Mouse (Mus musculus): ENCODE measurements around the gene Cstad.

DNA sequence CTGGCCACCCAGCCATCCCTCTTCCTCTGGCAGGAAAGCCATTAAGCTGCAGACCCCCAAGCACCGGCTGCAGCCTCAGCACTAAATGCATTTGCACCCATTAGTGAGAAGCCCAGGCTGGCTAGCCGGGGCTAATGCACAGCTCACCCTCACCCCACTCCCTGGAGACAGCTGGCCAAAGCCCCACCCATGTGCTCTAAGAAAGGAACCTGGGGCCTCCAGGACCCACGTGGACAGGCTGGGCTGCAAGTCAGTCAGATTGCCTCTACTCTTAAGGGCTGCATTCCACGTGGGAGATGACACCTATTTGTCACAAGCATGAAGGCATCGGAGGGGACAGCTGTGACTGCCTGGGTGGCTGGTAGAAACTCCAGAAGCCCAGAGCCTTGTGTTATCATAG is 48.0 kb downstream of the Cstad start:
- no peak for TF ChIP-seq CTCF (IDR thresholded peaks at IDR 0.05; ENCODE audit: extremely low read depth, insufficient read length, insufficient replicate concordance, low read depth, low read length)
- TF ChIP-seq POLR2A (IDR thresholded peaks at IDR 0.05; ENCODE audit: low read depth, low read length): no peak
